Mouse (Mus musculus): ENCODE data around the gene Aen. TPM values are rescaled to one million over a fixed set of nuclear protein-coding genes. Genes with fewer than 3 reads are reported as not detected.

Gene Aen
- polyA plus RNA-seq (2021) = 39.3 TPM

DNA sequence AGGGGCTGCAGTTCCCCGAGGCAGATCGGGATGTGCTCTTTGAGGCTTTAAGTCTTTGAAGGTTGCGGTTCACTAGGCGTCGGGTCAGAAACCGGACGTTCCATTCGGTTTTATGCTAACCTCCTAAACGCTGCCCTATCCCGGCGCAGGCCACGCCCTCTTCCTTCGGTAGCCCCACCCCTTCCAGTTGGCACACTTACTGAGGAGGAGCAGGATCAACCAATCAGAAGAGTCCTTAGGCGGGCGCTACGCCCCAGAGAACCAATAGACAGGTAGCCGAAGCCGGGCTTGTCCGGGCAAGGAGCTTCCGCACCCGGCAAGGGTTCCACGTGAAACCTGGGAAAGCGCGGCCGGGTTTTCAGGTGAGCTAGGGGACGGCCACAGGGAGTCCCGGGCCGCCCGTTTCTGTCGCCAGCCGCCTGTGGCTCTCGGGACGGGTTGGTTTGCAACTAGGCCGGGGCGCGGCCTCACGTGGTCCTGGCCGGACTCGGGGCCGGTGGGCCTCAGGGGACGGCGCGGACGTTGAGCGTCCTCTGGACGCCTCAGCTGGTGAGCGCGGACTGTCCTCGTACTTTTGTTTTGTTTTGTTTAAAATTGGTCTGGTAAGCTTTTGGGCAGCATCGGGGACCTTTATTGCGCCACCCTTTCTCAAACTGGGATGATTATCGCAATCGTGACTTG lies at the start of gene Aen:
TSS of gene Aen (plus strand) at position 202 of the 681 bp plus-strand sequence.
- H3K27me3 ChIP-seq = no peaks in the 10 kb centered on the region
- in situ Hi-C loops (cut with MboI; ENCODE audit: low pct_unique_long_range_greater_than_20kb) = loop anchor here (10.0 to 25.0 kb wide), 2 partner anchors 321 to 1758 kb away; no protein-coding TSS in a partner anchor
- ChIA-PET CTCF (interaction anchor here (1.1 to 2.7 kb wide), 3 partner anchors 9 to 29 kb away, joined by 3 to 8 read pairs (median 7); no protein-coding TSS in a partner anchor), POLR2A (interaction anchor here (0.7 to 1.8 kb wide), 3 partner anchors 31 to 479 kb away, joined by 3 to 8 read pairs (median 4); no protein-coding TSS in a partner anchor)
- TF ChIP-seq CTCF (IDR thresholded peaks at IDR 0.05) = no peak
- ATAC-seq (peak; percentile 99), DNase-seq (ENCODE audit: low read depth, low spot score) (peak; percentile 96)

DNA sequence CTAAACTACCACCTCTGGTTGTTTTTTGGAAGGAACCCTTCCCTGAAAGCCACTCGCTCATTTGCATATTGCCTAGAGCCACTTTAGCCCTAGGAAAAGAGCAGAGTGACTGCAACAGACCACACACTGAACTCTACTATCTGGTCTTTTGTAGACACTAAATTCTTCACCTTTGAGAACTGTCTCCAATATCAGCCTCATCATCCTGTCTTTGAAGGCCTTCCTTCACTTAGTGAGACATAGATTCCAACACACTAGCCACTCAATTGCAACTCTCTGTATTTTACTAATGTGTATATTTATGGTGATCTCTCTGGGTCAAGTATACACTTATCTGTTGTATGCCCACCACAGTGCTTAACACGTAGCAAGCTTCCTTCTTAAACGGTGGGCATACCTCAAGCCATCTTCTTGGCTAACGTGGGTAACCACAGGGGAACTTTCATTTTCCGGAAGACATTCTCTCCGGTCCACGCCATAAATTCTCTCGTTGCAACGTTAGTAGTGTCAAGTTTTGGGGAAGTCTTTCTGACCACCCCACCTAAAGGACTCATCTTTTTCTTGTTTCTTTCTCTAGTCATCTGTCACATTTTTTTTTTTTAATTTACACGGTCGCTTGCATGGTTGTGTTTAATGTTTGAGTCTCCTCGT lies 49.5 kb upstream of the Aen start:
- no peak for TF ChIP-seq CTCF (IDR thresholded peaks at IDR 0.05)
- CTCF ChIA-PET = interaction anchor here (1.4 kb wide), 1 partner anchor 28 kb away, joined by 3 read pairs; no protein-coding TSS in a partner anchor
- POLR2A ChIA-PET = no interaction called here
- in situ Hi-C loops (cut with MboI; ENCODE audit: low pct_unique_long_range_greater_than_20kb) = no loop called here
- DNase-seq (ENCODE audit: low read depth, low spot score) = no peak
- no peaks in the 10 kb centered on the region for H3K27me3 ChIP-seq
- ATAC-seq = no peak

DNA sequence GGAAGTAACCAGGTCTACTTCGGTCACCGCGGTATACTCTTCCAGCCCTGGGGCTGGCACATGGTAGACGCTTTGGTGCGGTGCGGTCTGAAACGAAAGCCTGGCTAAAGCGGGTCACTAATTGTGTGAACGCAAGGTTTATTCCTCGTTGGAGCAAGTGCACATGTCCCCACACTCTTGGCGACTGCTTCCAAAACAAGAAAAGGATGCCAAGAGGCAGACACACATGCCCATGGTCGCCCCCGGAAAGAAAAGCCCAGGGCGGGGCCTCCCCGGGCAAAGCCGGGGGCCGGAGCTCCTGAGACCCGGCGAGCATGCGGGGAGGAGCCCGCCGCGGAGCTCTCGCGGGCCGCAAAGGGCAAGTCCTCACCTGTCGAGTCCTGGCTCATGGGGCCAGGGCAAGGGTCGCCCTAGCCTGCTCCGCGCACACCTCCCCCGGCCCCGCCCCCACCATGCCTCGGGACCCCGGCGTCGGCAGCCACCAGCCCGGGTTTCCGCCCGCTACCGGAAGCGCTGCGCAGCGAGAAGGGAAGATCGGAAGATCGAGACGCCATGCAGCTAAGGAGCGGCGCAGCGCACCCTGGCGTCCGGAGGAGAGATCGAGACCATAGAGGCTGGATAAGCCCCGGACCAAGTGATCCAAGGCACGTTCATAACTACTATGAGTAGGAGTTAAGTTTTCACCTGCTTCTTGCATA lies 48.8 kb upstream of the Aen start, which contains the start of gene Det1:
TSS of gene Det1 (minus strand) at position 527 of the 698 bp plus-strand sequence.
- peak; percentile 91 for TF ChIP-seq CTCF (IDR thresholded peaks at IDR 0.05)
- CTCF ChIA-PET = interaction anchor here (0.9 to 2.2 kb wide), 10 partner anchors 9 to 47 kb away, joined by 3 to 7 read pairs (median 4); no protein-coding TSS in a partner anchor

DNA sequence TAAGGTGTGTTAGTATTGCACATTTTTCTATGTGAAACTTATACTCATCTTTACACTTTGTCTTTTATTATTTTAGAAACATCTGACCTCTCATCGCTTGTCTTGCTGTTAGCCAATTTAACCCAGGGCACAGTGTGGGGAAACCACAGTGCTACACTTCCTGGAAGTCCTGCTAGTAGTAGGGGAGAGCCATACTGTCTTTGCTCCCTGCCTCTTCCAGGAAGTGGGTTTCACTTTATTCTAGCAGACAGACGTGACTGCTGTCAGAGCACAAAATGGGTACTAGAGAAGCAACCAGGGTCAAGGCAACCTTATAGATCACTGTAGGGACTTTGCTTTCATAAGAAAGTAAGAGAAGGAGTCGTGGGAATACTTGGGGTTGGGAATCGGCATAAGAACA lies 41.6 kb upstream of the Aen start:
- no peak for TF ChIP-seq CTCF (IDR thresholded peaks at IDR 0.05)
- peaks cover 28% of the 10 kb centered on the region for H3K27me3 ChIP-seq
- CTCF ChIA-PET = no interaction called here
- ATAC-seq = no peak
- in situ Hi-C loops (cut with MboI; ENCODE audit: low pct_unique_long_range_greater_than_20kb) = no loop called here
- POLR2A ChIA-PET = no interaction called here
- DNase-seq (ENCODE audit: low read depth, low spot score) = no peak

More for the DNA sequence above, 48.8 kb upstream of the Aen start, which contains the start of gene Det1:
- POLR2A ChIA-PET = no interaction called here
- DNase-seq (ENCODE audit: low read depth, low spot score) = peak; percentile 20
- H3K27me3 ChIP-seq = no peaks in the 10 kb centered on the region
- peak; percentile 98 for ATAC-seq
- in situ Hi-C loops (cut with MboI; ENCODE audit: low pct_unique_long_range_greater_than_20kb) = no loop called here

DNA sequence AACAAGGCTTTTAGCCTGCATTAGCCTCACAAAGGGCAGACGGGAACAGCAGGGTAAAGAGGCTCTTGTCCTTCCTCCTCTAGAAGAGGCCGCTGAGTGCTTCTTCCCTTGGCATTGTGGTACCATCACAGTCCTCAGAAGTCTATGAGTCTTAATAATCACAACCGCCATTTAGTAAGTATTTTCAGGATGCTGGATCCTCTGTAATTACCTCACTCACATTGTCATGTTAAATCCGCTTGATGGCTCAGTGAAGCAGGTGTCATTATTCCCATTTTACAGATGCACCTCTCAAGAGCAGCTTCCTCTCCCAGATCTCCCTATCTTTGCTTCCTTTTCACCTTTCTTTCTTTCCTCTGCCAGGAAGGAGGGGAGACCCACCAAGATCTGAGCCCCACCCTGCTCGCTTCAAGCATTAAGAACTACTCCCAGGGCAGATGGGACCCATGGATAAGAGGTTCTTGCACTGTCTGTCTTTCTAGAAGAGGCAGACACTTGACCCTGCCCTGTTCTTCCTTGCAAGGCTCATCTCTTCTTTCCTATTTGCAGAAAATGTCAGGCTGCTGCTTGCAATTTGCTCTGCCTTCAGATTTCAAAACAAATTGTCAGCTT lies 40.5 kb upstream of the Aen start:
- DNase-seq (ENCODE audit: low read depth, low spot score) (no peak), ATAC-seq (no peak)
- H3K27me3 ChIP-seq = peaks cover 28% of the 10 kb centered on the region
- ChIA-PET CTCF (no interaction called here), POLR2A (no interaction called here)
- TF ChIP-seq CTCF (IDR thresholded peaks at IDR 0.05) = no peak
- in situ Hi-C loops (cut with MboI; ENCODE audit: low pct_unique_long_range_greater_than_20kb) = no loop called here

DNA sequence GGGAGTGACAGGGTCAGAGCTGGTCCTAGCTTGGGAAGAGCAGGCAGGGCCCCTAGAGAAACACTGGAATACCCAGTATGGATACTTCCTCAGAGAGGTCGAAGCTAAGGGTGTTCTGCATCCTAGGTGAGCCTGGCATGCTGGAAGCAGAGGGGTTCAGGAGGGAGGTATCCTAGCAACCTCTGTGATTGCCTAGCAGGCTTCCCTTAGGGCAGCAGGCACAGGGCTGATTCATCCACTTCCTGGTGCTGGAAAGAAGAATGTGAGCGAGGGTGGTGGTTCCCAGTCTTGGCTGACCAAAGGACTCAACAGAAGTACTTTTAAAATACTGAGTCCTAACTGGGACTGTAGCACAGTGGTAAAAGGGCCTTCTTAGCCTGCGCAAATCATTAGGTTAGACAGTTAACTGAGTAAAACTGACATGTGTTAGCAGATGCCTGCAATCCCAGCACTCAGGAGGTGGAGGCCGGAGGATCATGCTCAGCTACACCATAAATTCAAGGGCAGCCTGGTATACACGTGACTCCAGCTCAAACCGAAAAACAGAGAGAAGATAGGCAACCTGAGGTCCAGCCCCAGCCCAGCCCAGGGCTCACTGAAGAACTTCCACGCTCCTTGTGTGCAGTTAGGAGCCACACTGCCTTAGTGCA lies 31.7 kb upstream of the Aen start:
- POLR2A ChIA-PET = interaction anchor here (1.2 kb wide), 1 partner anchor 32 kb away, joined by 3 read pairs; the partner anchor contains the start of gene Aen
- H3K27me3 ChIP-seq = peaks cover 9% of the 10 kb centered on the region
- TF ChIP-seq CTCF (IDR thresholded peaks at IDR 0.05) = no peak
- CTCF ChIA-PET = no interaction called here
- no peak for DNase-seq (ENCODE audit: low read depth, low spot score)
- in situ Hi-C loops (cut with MboI; ENCODE audit: low pct_unique_long_range_greater_than_20kb) = no loop called here
- no peak for ATAC-seq

DNA sequence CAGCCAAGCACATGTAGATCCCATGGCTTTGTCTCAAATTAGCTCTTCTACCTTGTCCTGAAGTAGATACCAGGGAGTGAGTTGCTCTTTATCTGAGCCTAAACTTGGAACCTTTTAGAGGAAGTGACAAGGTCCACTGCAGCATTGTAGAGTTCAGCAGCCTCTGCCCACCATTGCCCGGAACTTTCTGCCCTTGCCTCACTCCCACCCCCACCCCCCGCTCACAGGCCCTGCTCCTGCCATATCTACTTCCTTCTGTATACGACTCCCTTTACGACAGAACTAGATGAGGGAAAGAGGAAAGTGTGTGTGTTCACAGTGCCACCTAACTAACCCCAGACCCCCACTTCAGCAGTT lies 31.2 kb upstream of the Aen start:
- no peak for TF ChIP-seq CTCF (IDR thresholded peaks at IDR 0.05)
- ATAC-seq (no peak), DNase-seq (ENCODE audit: low read depth, low spot score) (no peak)
- ChIA-PET CTCF (no interaction called here), POLR2A (interaction anchor here (1.2 kb wide), 1 partner anchor 32 kb away, joined by 3 read pairs; the partner anchor contains the start of gene Aen)
- H3K27me3 ChIP-seq = peaks cover 13% of the 10 kb centered on the region
- in situ Hi-C loops (cut with MboI; ENCODE audit: low pct_unique_long_range_greater_than_20kb) = no loop called here

DNA sequence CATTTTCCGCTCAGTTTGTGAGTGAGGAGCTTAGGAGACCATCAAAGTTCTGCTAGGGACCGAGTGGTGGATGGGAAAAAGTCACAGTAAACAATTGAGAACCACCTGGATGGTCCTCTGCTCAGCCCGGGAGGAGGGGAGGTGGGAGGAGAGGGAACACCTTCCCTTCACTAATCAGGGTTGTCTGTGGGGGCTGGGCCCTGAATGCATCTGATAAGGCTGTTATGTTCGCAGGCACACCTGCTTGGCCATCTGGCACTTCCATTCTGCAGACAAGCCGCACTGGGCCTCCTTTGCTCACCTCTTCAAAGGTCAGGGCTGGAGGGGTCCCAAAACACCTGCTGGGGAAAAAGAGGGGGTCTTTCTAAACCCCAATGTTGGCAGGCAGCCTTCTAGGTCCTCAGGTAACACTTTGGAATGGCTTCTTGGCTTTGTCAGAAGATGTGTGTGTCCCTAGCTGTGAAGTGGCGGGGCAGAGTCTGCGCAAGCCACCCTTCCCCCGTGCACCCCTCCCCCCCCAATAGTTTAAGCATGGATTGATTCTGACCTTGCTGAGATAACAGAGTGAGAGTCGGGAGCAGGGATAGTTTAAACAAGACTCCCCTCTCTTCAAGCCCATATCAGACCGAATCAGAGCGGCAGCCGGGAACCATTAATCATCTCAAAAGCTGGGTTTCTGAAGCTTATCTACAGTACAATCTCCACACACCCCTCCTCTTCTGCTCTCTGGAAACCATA lies 30.3 kb upstream of the Aen start:
- no peak for TF ChIP-seq CTCF (IDR thresholded peaks at IDR 0.05)
- ChIA-PET CTCF (no interaction called here), POLR2A (interaction anchor here (1.2 kb wide), 1 partner anchor 31 kb away, joined by 3 read pairs; the partner anchor contains the start of gene Aen)
- no peak for ATAC-seq
- DNase-seq (ENCODE audit: low read depth, low spot score) = no peak
- peaks cover 20% of the 10 kb centered on the region for H3K27me3 ChIP-seq
- in situ Hi-C loops (cut with MboI; ENCODE audit: low pct_unique_long_range_greater_than_20kb) = no loop called here

DNA sequence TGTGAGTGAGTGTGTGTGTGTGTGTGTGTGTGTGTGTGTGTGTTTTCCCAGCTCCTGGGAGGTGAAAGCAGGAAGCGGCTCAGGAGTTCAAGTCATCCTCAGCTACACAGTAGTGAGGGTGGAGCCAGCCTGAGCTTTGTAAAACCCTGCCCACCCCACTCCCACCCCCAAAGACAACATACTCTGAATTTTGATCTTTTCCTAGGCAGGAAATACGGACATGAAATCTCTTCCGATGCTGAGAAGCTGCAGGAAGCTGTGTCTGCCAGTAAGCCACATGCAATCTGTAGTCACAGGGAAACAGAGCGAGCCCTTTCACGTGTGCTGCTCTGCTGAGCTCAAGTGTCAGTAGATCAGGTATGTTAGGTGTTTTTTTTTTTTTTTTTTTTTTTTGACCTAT lies 26.9 kb upstream of the Aen start:
- H3K27me3 ChIP-seq = peaks cover 33% of the 10 kb centered on the region
- ChIA-PET POLR2A (no interaction called here), CTCF (interaction anchor here (1.2 kb wide), 1 partner anchor 74 kb away, joined by 3 read pairs; no protein-coding TSS in a partner anchor)
- ATAC-seq (no peak), DNase-seq (ENCODE audit: low read depth, low spot score) (no peak)
- no peak for TF ChIP-seq CTCF (IDR thresholded peaks at IDR 0.05)
- in situ Hi-C loops (cut with MboI; ENCODE audit: low pct_unique_long_range_greater_than_20kb) = no loop called here

All from Patski (cell line).